Mouse (Mus musculus) liver, embryonic 14.5 days (tissue): ENCODE measurements around the gene Ifi27l2a. TPM values are rescaled to one million over a fixed set of nuclear protein-coding genes. Genes with fewer than 3 reads are reported as not detected.

ENCODE experiments used
- ATAC-seq: fragments of 200-750 bp; cut with Nextera tagmentation; 2 replicates; pipeline ENCODE4 v1.8.0; 2017; ENCODE audit warnings: moderate number of reproducible peaks, mild to moderate bottlenecking, moderate library complexity; ENCODE audit not compliant: insufficient read depth
- DNase-seq, 3 experiments: peaks; one replicate each; pipeline ENCODE4 v3.0.0-alpha.2; 2012 to 2013; ENCODE audit warnings: low read depth in 3 of 3, low spot score in 3 of 3
- H3K27ac ChIP-seq: fragments of 300-500 bp; sonication (generic); 2 replicates; pipeline ENCODE4 v1.5.1; 2014; ENCODE audit warnings: moderate library complexity, mild to moderate bottlenecking, control low read depth, inconsistent platforms
- H3K27me3 ChIP-seq: fragments of 300-500 bp; sonication (generic); 2 replicates; pipeline ENCODE4 v1.6.1; 2014; ENCODE audit warnings: mild to moderate bottlenecking, low read length, moderate library complexity; ENCODE audit not compliant: control insufficient read depth, insufficient read depth
- H3K36me3 ChIP-seq: fragments of 300-500 bp; sonication (generic); replicated peaks from 2 replicates; pipeline ENCODE4 v1.6.1; 2014; ENCODE audit warnings: low read depth; ENCODE audit not compliant: control insufficient read depth, insufficient read depth
- H3K4me1 ChIP-seq, 2 experiments: fragments of 200-500 bp in 1 of 2; fragments of 300-500 bp in 1 of 2; sonication (generic) in 1 of 2; replicated peaks; 2 replicates each; pipeline ENCODE4 v1.6.1; 2012 to 2014; ENCODE audit warnings: antibody characterized with exemption in 1 of 2, inconsistent platforms in 1 of 2, low read length in 1 of 2; ENCODE audit not compliant: control insufficient read depth in 2 of 2, insufficient read depth in 2 of 2
- H3K4me2 ChIP-seq: fragments of 300-500 bp; sonication (generic); 2 replicates; pipeline ENCODE4 v1.6.1; 2014; ENCODE audit warnings: low read depth, mild to moderate bottlenecking, control low read depth, moderate library complexity
- H3K4me3 ChIP-seq, 2 experiments: fragments of 200-500 bp in 1 of 2; fragments of 300-500 bp in 1 of 2; sonication (generic) in 1 of 2; 2 replicates each; pipeline ENCODE4 v1.5.1; 2012 to 2014; ENCODE audit warnings: low read depth in 2 of 2, low read length in 2 of 2, mild to moderate bottlenecking in 2 of 2, control low read depth in 1 of 2, inconsistent platforms in 1 of 2, moderate library complexity in 1 of 2; ENCODE audit not compliant: insufficient read depth in 1 of 2
- H3K9ac ChIP-seq: fragments of 300-500 bp; sonication (generic); replicated peaks from 2 replicates; pipeline ENCODE4 v1.6.1; 2014; ENCODE audit warnings: mild to moderate bottlenecking, control low read depth, moderate library complexity
- H3K9me3 ChIP-seq: fragments of 300-500 bp; sonication (generic); 2 replicates; pipeline ENCODE4 v1.6.1; 2016; ENCODE audit warnings: low read length, mixed read lengths; ENCODE audit not compliant: control insufficient read depth
- CTCF ChIP-seq: IDR thresholded peaks from 2 replicates; pipeline ENCODE4 v1.5.1; 2016; ENCODE audit warnings: antibody characterized with exemption, low read depth, control low read depth
- EP300 ChIP-seq: IDR thresholded peaks from 2 replicates; pipeline ENCODE4 v1.6.1; 2016; ENCODE audit warnings: antibody characterized with exemption, low read depth
- WGBS: fragments of 180-500 bp; shearing (Covaris S2); extraction: QIAGEN DNeasy Blood & Tissue Kit; methylation state at CpG from one replicate; pipeline ENCODE4 v1.1.7; 2014; ENCODE audit not compliant: insufficient replicate concordance; 5-methylcytosine and 5-hydroxymethylcytosine counted together
- polyA plus RNA-seq, 2 experiments: library from polyadenylated mRNA; depleted of rRNA in 1 of 2; stranded (reverse) in 1 of 2; unstranded in 1 of 2; fragments of >200 nt; fragmentation: Nextera tagmentation in 1 of 2; extraction: Ambion mirVana in 1 of 2; gene quantifications; 2 replicates each; pipeline versions ENCODE4 v1.2.1 to v1.2.3; 2012 to 2014

Gene Ifi27l2a
- polyA plus RNA-seq, 2 experiments = 5.2 to 10.8 TPM

DNA sequence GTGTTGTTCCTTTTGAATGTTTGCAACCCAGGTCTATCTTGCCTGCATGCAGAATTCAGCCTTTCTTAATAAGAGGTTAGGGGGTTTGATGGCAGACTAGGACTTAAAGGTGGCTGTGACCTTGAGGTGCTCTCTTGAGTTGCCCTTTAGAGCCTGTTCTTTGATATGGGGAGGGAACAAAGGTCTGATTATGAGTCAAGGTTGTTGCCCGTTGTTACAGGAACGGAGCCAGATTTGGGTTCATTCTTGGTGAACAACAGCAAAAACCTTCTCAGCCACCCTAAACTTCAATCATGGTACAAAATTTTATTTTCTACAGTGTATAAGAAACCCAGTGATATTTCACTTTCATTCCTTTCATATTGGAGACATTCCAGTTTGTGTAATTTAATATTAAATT lies 10.1 kb downstream of the Ifi27l2a start:
- H3K27me3 ChIP-seq = no peaks in the 10 kb centered on the region
- H3K4me2 ChIP-seq = no peak overlapping the region

DNA sequence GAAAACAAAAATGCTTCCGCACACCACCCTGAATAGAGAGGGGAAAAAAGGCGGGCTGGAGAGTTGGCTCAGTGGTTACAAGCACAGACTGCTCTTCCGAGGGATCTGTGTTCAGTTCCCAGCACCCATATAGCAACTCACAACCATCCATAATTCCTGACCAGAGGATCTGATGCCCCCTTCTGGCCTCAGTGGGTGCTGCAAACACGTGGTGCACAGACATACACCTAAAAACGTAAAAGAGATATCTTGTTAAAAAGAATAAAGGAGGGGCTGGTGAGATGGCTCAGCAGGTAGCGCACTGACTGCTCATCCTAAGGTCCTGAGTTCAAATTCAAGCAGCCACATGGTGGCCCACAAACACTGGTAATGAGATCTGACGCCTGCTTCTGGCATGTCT lies 16.8 kb downstream of the Ifi27l2a start:
- ATAC-seq = no peak
- no peak for DNase-seq
- TF ChIP-seq EP300 (no peak), CTCF (0 out of 2 replicates have a peak, but pooled peaks have one; percentile 22)
- Histone ChIP-seq H3K9ac (no peak overlapping the region), H3K27ac (no peak overlapping the region), H3K4me2 (no peak overlapping the region), H3K4me1 (peaks cover 2 to 18% of the 10 kb centered on the region in 2 experiments), H3K36me3 (peaks cover 14% of the 10 kb centered on the region), H3K9me3 (peaks cover 3% of the 10 kb centered on the region), H3K27me3 (no peaks in the 10 kb centered on the region), H3K4me3 (no peak overlapping the region)
- 81% methylated on average over 7 of the region's 7 CpGs for WGBS

More for the DNA sequence above, 10.1 kb downstream of the Ifi27l2a start:
- Histone ChIP-seq H3K4me1 (peaks cover 0 to 5% of the 10 kb centered on the region in 2 experiments; a peak in 1 of 4 replicates), H3K4me3 (no peak overlapping the region), H3K36me3 (no peaks in the 10 kb centered on the region), H3K27ac (no peak overlapping the region), H3K9ac (no peak overlapping the region), H3K9me3 (no peaks in the 10 kb centered on the region)
- DNase-seq (no peak), ATAC-seq (no peak)
- 66% methylated on average over 2 of the region's 2 CpGs for WGBS
- TF ChIP-seq CTCF (no peak), EP300 (no peak)

DNA sequence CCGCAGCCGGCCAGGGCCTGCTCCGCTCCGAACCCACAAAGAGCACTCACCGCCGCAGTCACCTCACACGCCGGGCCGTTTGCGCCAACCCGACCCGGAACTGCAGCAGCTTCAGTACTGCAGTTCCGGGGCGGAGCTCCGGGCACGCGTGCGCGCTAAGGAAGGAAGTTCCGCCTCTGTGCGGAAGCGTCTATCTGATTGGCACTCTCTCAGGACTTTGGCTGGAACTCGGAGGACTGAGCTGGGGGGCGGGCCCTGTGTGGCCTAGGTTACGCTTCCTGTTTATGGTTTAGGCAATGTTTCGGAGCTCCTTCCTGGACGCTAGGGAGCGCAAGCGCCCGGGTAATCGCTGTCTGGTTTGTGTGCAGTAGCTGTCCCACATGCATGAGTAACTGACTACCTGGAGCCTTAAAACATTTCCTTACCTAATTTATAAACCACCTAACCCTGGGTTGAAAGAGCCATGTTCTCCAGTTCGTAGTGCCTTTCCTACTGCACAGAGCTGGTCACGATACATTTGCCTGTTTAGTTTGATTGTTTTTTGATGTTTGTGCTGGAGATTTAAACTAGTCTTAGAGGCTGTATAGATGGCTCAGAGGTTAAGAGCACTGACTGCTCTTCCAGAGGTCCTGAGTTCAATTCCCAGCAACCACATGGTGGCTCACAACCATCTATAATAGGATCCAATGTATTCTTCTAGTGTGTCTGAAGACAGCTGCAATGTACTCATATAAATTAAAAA lies 17.6 kb downstream of the Ifi27l2a start, which contains the start of gene Ddx24:
Gene Ddx24 (minus strand): TSS at position 102 of the 742 bp plus-strand sequence.
- Histone ChIP-seq H3K4me3 (peak within 1 kb of the TSS; percentile 65 to 81), H3K4me1 (peaks cover 2 to 18% of the 10 kb centered on the region in 2 experiments), H3K4me2 (peak within 1 kb of the TSS; percentile 76), H3K9ac (peak within 1 kb of the TSS; percentile 64), H3K36me3 (peaks cover 15% of the 10 kb centered on the region), H3K27ac (peak within 1 kb of the TSS; percentile 68), H3K9me3 (peaks cover 3% of the 10 kb centered on the region), H3K27me3 (no peaks in the 10 kb centered on the region)
- 2% methylated on average over 33 of the region's 33 CpGs for WGBS
- peak; percentile 97 to 98 (median 97) for DNase-seq
- peak; percentile 93 for TF ChIP-seq CTCF
- TF ChIP-seq EP300 = no peak
- peak; percentile 100 for ATAC-seq

DNA sequence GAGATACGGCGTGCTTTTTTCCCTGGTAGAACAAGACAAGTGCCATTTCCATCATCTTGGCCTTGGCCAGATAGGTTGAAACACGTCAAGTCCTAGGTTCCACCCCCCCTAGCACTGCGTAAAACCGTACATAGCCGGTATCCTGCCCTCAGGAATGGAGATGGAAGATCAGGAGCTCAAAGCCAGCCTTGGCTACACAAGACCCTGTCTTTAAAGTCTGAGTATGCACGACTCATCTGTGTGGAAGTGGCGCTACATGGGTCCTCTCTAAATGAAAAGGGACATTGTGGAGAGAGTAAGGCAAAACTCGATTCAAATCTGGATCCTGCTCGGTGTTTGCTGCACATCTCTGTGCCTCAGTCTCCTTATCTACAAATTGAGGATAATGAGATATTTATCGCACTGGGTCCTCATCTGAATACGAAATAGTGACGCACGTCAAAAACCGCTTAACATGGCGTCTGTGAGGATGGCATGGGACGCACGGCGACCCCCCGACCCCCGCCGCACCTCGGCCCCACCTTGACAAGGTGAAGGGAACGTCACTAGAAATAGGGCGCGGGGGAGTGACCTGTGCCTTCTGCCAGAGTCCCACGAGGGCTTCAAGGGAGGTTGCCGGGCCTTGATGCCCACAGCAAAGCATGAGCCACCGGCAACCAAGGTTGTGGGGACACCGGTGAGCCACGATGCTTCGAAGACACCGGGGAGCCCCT lies 18.3 kb downstream of the Ifi27l2a start:
- peak overlapping the region; percentile 76 for H3K4me2 ChIP-seq
- peak overlapping the region; percentile 65 to 81 for H3K4me3 ChIP-seq
- H3K4me1 ChIP-seq = peaks cover 2 to 17% of the 10 kb centered on the region in 2 experiments
- 7% methylated on average over 33 of the region's 33 CpGs for WGBS
- peaks cover 3% of the 10 kb centered on the region for H3K9me3 ChIP-seq
- H3K27me3 ChIP-seq = no peaks in the 10 kb centered on the region
- DNase-seq (peak in 1 of 3 experiments; percentile 14), ATAC-seq (peak; percentile 24)
- no peak overlapping the region; the same call in 1 of the 2 replicates for H3K27ac ChIP-seq
- peaks cover 15% of the 10 kb centered on the region for H3K36me3 ChIP-seq
- no peak for TF ChIP-seq CTCF
- TF ChIP-seq EP300 = no peak
- H3K9ac ChIP-seq = peak overlapping the region; percentile 64

DNA sequence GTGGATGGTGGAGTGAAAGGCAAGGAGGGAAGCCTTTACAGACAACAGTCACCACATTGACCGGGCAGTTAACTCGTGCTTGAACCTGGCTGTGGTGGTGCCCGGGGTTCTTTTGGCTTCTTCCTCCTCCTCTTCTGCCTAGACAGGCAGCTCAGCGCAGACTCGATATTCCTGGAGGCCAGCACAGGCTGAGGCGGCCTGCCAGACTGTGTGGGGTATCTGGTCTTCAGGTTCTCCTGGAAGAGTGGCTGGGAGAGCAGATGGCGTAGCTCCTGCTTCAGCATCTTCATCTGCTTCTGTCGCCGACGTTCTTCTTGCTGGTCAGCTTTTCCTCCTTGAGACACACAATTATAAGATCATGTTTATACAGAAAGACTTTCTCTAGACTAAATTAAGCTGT lies 35.3 kb downstream of the Ifi27l2a start:
- no peak for DNase-seq
- WGBS = 88% methylated on average over 10 of the region's 10 CpGs
- Histone ChIP-seq H3K9ac (no peak overlapping the region), H3K27ac (no peak overlapping the region), H3K36me3 (peaks cover 83% of the 10 kb centered on the region), H3K4me2 (no peak overlapping the region), H3K4me1 (no peaks in the 10 kb centered on the region), H3K4me3 (no peak overlapping the region), H3K9me3 (no peaks in the 10 kb centered on the region), H3K27me3 (no peaks in the 10 kb centered on the region)
- TF ChIP-seq EP300 = no peak
- no peak for TF ChIP-seq CTCF
- no peak for ATAC-seq
